Mouse (Mus musculus) hindbrain, embryonic 13.5 days (tissue): ENCODE data around the gene Zdhhc17. TPM values are rescaled to one million over a fixed set of nuclear protein-coding genes. Genes with fewer than 3 reads are reported as not detected.

Experiments used
- ATAC-seq: fragments of 200-750 bp; cut with Nextera tagmentation; 2 replicates; pipeline ENCODE4 v1.8.0; 2017; ENCODE audit warnings: moderate TSS enrichment; ENCODE audit not compliant: low FRiP score
- H3K27ac ChIP-seq: fragments of 300-500 bp; sonication (generic); 2 replicates; pipeline ENCODE4 v1.5.1; 2015; ENCODE audit warnings: inconsistent platforms, mild to moderate bottlenecking, moderate library complexity
- H3K27me3 ChIP-seq: fragments of 300-500 bp; sonication (generic); 2 replicates; pipeline ENCODE4 v1.6.1; 2015; ENCODE audit warnings: mild to moderate bottlenecking, inconsistent platforms
- H3K36me3 ChIP-seq: fragments of 300-500 bp; sonication (generic); 2 replicates; pipeline ENCODE4 v1.6.1; 2015; ENCODE audit warnings: mild to moderate bottlenecking, inconsistent platforms
- H3K4me1 ChIP-seq: fragments of 300-500 bp; sonication (generic); replicated peaks from 2 replicates; pipeline ENCODE4 v1.6.1; 2015; ENCODE audit warnings: inconsistent platforms
- H3K4me2 ChIP-seq: fragments of 300-500 bp; sonication (generic); 2 replicates; pipeline ENCODE4 v1.6.1; 2015; ENCODE audit warnings: inconsistent platforms, mild to moderate bottlenecking, moderate library complexity
- H3K4me3 ChIP-seq: fragments of 300-500 bp; sonication (generic); 2 replicates; pipeline ENCODE4 v1.5.1; 2015; ENCODE audit warnings: mild to moderate bottlenecking, inconsistent platforms
- H3K9ac ChIP-seq: fragments of 300-500 bp; sonication (generic); 2 replicates; pipeline ENCODE4 v1.6.1; 2015; ENCODE audit warnings: mild to moderate bottlenecking, inconsistent platforms
- H3K9me3 ChIP-seq: fragments of 300-500 bp; sonication (generic); 2 replicates; pipeline ENCODE4 v1.6.1; 2016; ENCODE audit warnings: inconsistent platforms
- WGBS: fragments of 180-500 bp; shearing (Covaris S2); methylation state at CpG from one replicate; pipeline ENCODE4 v1.1.7; 2015; 5-methylcytosine and 5-hydroxymethylcytosine counted together
- polyA plus RNA-seq: library from polyadenylated mRNA; unstranded; fragments of >200 nt; fragmentation: Nextera tagmentation; extraction: Ambion mirVana; gene quantifications from 2 replicates; pipeline ENCODE4 v1.2.1, GENCODE M21; 2015

Zdhhc17 gene
- 55.5 and 58.3 TPM in 2 replicates for polyA plus RNA-seq

GRCm38 (mm10) chr10:111009641-111010479, at the start of gene Zdhhc17:
Gene Zdhhc17, minus strand, starts transcription at chr10:111010140.
- ATAC-seq, result peak; percentile 93
- peaks cover 33% of the 10 kb centered on the region for H3K4me1 ChIP-seq

GRCm38 (mm10) chr10:111055770-111056169, 45.8 kb upstream of the Zdhhc17 start:
- Histone ChIP-seq H3K4me2 (no peak overlapping the region), H3K36me3 (no peaks in the 10 kb centered on the region), H3K4me1 (0 out of 2 replicates have a peak, but pooled peaks cover 5% of the 10 kb centered on the region), H3K27ac (no peak overlapping the region), H3K9me3 (no peaks in the 10 kb centered on the region), H3K9ac (no peak overlapping the region), H3K27me3 (no peaks in the 10 kb centered on the region), H3K4me3 (no peak overlapping the region)
- ATAC-seq, result no peak
- WGBS, result 51% methylated on average over 4 of the region's 4 CpGs

More at GRCm38 (mm10) chr10:111009641-111010479, at the start of gene Zdhhc17:
- peak within 1 kb of the TSS; percentile 67 for H3K4me2 ChIP-seq
- no peaks in the 10 kb centered on the region for H3K9me3 ChIP-seq
- H3K36me3 ChIP-seq, result no peaks in the 10 kb centered on the region
- H3K27me3 ChIP-seq, result no peaks in the 10 kb centered on the region
- H3K9ac ChIP-seq, result peak within 1 kb of the TSS; percentile 98
- H3K4me3 ChIP-seq, result peak within 1 kb of the TSS; percentile 88
- H3K27ac ChIP-seq, result peak within 1 kb of the TSS; percentile 100
- under 1% methylated on average over 81 of the region's 112 CpGs for WGBS

- Histone ChIP-seq H3K27ac (no peak overlapping the region), H3K9ac (no peak overlapping the region), H3K27me3 (no peaks in the 10 kb centered on the region), H3K4me3 (no peak overlapping the region), H3K4me1 (0 out of 2 replicates have a peak, but pooled peaks cover 4% of the 10 kb centered on the region), H3K4me2 (no peak overlapping the region), H3K9me3 (no peaks in the 10 kb centered on the region), H3K36me3 (no peaks in the 10 kb centered on the region)
- no peak for ATAC-seq
- WGBS, result 89% methylated on average over 3 of the region's 3 CpGs
Observed at GRCm38 (mm10) chr10:111051606-111052005, 41.7 kb upstream of the Zdhhc17 start.

- WGBS, result 83% methylated on average over 4 of the region's 4 CpGs
- no peak overlapping the region for H3K4me2 ChIP-seq
- no peaks in the 10 kb centered on the region for H3K27me3 ChIP-seq
- no peaks in the 10 kb centered on the region for H3K4me1 ChIP-seq
- H3K9ac ChIP-seq, result no peak overlapping the region
- H3K9me3 ChIP-seq, result no peaks in the 10 kb centered on the region
- H3K36me3 ChIP-seq, result no peaks in the 10 kb centered on the region
- no peak overlapping the region for H3K4me3 ChIP-seq
- no peak overlapping the region for H3K27ac ChIP-seq
- ATAC-seq, result no peak
Observed at GRCm38 (mm10) chr10:111050511-111050910, 40.6 kb upstream of the Zdhhc17 start.

- Histone ChIP-seq H3K36me3 (no peaks in the 10 kb centered on the region), H3K9ac (no peak overlapping the region), H3K4me2 (no peak overlapping the region), H3K4me1 (no peaks in the 10 kb centered on the region), H3K27ac (no peak overlapping the region), H3K9me3 (no peaks in the 10 kb centered on the region), H3K27me3 (no peaks in the 10 kb centered on the region), H3K4me3 (no peak overlapping the region)
- ATAC-seq, result no peak
- 80% methylated on average over 3 of the region's 3 CpGs for WGBS
Observed at GRCm38 (mm10) chr10:111050061-111050460, 40.1 kb upstream of the Zdhhc17 start.

GRCm38 (mm10) chr10:111047895-111048294, 38.0 kb upstream of the Zdhhc17 start:
- H3K36me3 ChIP-seq, result no peaks in the 10 kb centered on the region
- no peak overlapping the region for H3K9ac ChIP-seq
- H3K4me3 ChIP-seq, result no peak overlapping the region
- H3K27ac ChIP-seq, result no peak overlapping the region
- H3K4me2 ChIP-seq, result no peak overlapping the region
- 96% methylated on average over 7 of the region's 7 CpGs for WGBS
- 0 out of 2 replicates have a peak, but pooled peaks cover 10% of the 10 kb centered on the region for H3K9me3 ChIP-seq
- no peaks in the 10 kb centered on the region for H3K27me3 ChIP-seq
- ATAC-seq, result no peak
- no peaks in the 10 kb centered on the region for H3K4me1 ChIP-seq

DNA sequence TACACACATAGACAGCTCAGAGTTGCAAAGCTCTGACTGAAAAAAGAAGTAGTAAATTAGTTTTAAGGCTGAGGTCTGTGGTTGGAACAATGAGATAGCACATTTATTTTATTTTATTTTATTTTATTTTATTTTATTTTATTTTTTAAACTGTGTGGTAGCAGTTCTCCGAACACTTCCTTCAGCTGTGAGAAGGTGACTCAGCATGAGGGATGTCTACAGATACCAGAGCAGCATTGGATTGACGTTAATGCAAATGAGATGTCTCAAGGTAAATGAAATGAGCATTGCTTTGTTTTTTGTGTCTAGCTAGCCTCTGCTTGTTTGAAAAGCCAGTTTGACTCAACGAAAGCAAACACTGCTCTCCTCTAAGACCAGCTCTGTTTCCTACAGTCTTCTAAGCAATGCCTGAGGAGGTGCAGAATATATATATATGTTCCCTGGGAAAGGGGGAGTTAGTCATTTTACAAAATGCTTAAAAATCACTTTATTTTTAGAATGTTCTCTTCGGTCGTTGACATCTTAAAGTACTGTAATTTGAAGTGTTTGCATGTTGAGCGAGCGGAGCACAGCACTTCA, 30.2 kb upstream of the Zdhhc17 start:
- Histone ChIP-seq H3K27ac (no peak overlapping the region), H3K9ac (no peak overlapping the region), H3K4me2 (no peak overlapping the region), H3K4me3 (no peak overlapping the region), H3K27me3 (no peaks in the 10 kb centered on the region), H3K9me3 (0 out of 2 replicates have a peak, but pooled peaks cover 10% of the 10 kb centered on the region), H3K36me3 (no peaks in the 10 kb centered on the region), H3K4me1 (no peaks in the 10 kb centered on the region)
- ATAC-seq, result no peak
- WGBS, result 81% methylated on average over 7 of the region's 7 CpGs

DNA sequence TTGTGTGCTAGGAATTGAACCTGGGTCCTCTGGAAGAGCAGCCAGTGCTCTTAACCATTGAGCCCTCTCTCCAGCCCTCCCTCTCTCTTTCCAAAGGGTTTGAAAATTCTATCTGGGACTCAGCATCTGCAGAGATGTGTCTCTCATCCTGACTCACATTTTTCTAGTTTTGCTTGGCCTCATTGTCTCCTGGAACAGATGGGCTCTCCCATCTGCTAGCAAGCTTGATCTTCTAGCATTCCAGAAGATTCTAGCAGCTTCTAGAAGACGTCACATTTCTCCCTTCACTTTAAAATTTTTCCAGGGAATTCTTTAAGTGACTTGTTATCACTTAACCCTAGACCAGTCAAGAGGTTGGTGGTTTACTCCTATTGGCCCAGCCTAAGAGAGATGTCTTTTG, 26.9 kb upstream of the Zdhhc17 start:
- no peaks in the 10 kb centered on the region for H3K36me3 ChIP-seq
- ATAC-seq, result no peak
- H3K27me3 ChIP-seq, result no peaks in the 10 kb centered on the region
- H3K4me3 ChIP-seq, result no peak overlapping the region
- H3K4me2 ChIP-seq, result no peak overlapping the region
- no peak overlapping the region for H3K9ac ChIP-seq
- 89% methylated on average over 1 of the region's 1 CpGs for WGBS
- H3K4me1 ChIP-seq, result no peaks in the 10 kb centered on the region
- H3K9me3 ChIP-seq, result no peaks in the 10 kb centered on the region
- no peak overlapping the region for H3K27ac ChIP-seq

DNA sequence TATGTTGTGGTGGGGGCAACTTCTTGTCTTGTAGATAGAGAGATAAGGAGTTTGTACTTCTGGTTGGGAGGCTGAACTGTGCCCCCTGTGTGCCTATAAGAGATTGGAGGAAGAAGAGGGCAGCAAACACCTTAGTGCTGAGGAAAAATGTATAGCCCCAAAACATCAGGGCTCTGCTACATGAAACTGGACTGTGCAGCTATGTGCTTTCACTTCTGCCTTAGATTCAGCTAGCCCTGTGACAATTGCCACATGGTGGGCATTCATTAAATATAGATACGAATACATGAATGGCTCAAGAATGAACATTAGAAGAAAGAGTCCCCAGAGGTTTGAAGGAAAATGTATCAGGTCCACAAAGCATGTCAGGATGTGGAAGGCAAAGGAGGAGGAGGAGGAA, 25.2 kb upstream of the Zdhhc17 start:
- no peaks in the 10 kb centered on the region for H3K27me3 ChIP-seq
- no peak for ATAC-seq
- H3K27ac ChIP-seq, result no peak overlapping the region
- WGBS, result 58% methylated on average over 1 of the region's 1 CpGs
- no peak overlapping the region for H3K4me2 ChIP-seq
- H3K4me1 ChIP-seq, result no peaks in the 10 kb centered on the region
- H3K9ac ChIP-seq, result no peak overlapping the region
- no peaks in the 10 kb centered on the region for H3K36me3 ChIP-seq
- no peak overlapping the region for H3K4me3 ChIP-seq
- no peaks in the 10 kb centered on the region for H3K9me3 ChIP-seq

DNA sequence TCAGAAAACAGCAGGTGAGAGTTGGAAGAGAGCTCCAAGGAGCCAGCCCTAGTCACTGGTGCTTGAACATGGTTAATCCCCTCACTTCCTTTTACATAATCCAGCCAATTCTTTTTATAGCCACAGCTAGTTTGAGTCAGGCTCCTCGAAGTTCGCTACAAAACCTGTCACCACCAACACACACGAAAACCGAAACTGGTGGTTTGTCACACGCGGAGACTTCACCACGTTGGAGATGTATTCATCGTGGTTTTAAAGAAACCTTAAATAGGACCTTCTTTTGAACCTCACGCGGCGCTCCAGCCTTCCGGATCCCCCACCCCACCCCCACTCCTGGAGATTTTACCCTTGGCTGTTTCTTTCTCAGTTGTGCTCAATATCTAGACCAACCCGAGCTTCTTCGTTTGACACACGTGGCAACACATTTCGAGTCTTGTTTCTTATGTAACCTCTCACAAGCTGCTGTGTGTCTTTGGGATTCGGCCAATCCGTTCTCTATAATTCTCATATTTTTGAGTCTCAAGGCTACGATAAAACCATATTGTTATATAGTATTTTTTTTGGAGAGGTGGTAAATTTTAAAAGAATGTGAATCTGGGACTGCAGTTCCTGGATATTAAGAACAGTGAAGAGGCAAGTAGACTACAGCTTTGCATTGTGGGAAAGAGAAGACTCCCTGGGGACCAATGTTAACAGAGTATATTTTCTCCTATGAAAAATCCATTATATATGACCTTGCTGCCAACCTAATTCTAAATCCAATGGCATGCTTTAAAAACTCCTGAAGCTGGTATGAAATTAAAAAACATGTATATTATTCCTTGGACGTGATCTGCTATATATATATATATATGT, 21.8 kb upstream of the Zdhhc17 start:
- H3K4me1 ChIP-seq, result no peaks in the 10 kb centered on the region
- 45% methylated on average over 20 of the region's 20 CpGs for WGBS
- H3K27ac ChIP-seq, result no peak overlapping the region
- no peaks in the 10 kb centered on the region for H3K9me3 ChIP-seq
- H3K27me3 ChIP-seq, result no peaks in the 10 kb centered on the region
- H3K4me3 ChIP-seq, result no peak overlapping the region
- no peak for ATAC-seq
- no peak overlapping the region for H3K9ac ChIP-seq
- no peaks in the 10 kb centered on the region for H3K36me3 ChIP-seq
- H3K4me2 ChIP-seq, result peak overlapping the region; percentile 31

GRCm38 (mm10) chr10:111030845-111031244, 20.9 kb upstream of the Zdhhc17 start:
- Histone ChIP-seq H3K4me2 (no peak overlapping the region), H3K4me3 (no peak overlapping the region), H3K9me3 (no peaks in the 10 kb centered on the region), H3K9ac (no peak overlapping the region), H3K27me3 (no peaks in the 10 kb centered on the region), H3K36me3 (no peaks in the 10 kb centered on the region), H3K27ac (no peak overlapping the region), H3K4me1 (no peaks in the 10 kb centered on the region)
- ATAC-seq, result no peak
- 89% methylated on average over 2 of the region's 2 CpGs for WGBS

- Histone ChIP-seq H3K4me2 (no peak overlapping the region), H3K27ac (no peak overlapping the region), H3K27me3 (no peaks in the 10 kb centered on the region), H3K4me3 (no peak overlapping the region), H3K9ac (no peak overlapping the region), H3K36me3 (no peaks in the 10 kb centered on the region), H3K9me3 (no peaks in the 10 kb centered on the region), H3K4me1 (no peaks in the 10 kb centered on the region)
- no peak for ATAC-seq
- WGBS, result 71% methylated on average over 6 of the region's 6 CpGs
Observed at GRCm38 (mm10) chr10:111026106-111026505, 16.2 kb upstream of the Zdhhc17 start.
